In the genomic region with DNA sequence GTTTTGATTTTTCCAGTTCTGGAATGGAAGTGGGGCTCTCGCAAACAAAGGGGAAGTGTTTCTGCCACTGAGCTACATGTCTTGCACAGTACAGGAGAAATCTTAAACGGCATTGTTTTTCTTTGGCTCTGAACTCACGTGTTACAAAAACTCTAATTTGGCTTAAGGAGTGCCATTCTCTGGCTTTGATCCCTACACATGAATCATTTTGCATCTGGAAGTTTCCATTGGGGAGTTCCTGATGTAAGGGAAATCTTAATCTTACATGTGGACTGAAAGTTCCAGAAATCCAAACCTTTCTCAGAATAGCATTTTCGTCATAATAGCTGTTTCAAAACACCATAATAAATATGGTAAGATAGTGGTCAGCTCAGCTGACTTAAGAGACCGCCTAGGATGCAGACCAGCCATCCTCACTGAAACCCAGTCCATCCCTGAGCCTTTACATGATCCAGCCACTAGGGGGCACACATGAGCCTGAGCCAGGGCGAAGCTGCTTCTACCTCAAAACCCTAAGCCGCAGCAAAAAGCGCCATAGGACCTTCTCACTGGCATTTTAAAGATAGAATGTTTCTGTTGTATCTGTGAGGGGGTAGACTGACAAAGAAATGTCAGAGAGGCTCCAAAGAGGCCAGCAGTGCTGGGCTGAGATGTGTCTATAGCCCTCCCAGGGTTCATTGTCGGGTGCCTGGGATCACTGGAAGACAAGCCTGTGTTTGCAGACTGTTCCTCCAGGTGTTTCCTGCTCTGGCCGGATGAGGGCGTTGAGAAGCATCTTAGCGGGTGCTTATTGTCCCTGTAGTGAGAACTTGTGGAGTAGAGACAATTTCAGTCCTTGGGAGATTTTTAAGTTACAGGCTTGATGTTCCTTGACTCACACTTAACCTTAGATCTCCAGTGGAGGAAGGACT, we compare ENCODE assay signal across 8 mouse cellular contexts. TPM values are rescaled to one million over a fixed set of nuclear protein-coding genes. Genes with fewer than 3 reads are reported as not detected.
DNase-seq lines count a peak whose midpoint lies in the region; ATAC-seq lines count a peak whose summit lies in the region.

No protein-coding gene starts in this region.

- peak; percentile 68 for DNase-seq in WW6 (ENCODE audit: low read depth, low spot score)
- peak; percentile 85 to 90 for DNase-seq in cerebellum, postnatal 36 days
- DNase-seq in gastrocnemius, adult 18-20 months (ENCODE audit: low spot score), result peak; percentile 89
- peak; percentile 68 for DNase-seq in left cerebral cortex, adult 11 months (ENCODE audit: low spot score)
- peak; percentile 81 to 91 for DNase-seq in lung, postnatal 4 days
- peak; percentile 87 for DNase-seq in right cerebral cortex, adult 18-20 months
- peak; percentile 63 for DNase-seq in urinary bladder, postnatal 10 days (ENCODE audit: low spot score)

- WGBS in hindbrain, embryonic 16.5 days, result 18% methylated on average over 12 of the region's 12 CpGs

- no peaks in the 10 kb centered on the region for H3K9me3 ChIP-seq in hindbrain, embryonic 16.5 days (ENCODE audit: control insufficient read depth, low read length)

- 0 out of 2 replicates have a peak overlapping the region, but pooled peaks have one; percentile 35 for H3K9ac ChIP-seq in hindbrain, embryonic 16.5 days (ENCODE audit: low read depth, low read length)

- peaks cover 3% of the 10 kb centered on the region for H3K4me1 ChIP-seq in hindbrain, embryonic 16.5 days (ENCODE audit: control insufficient read depth, insufficient read depth, low read depth, low read length)

- H3K27ac ChIP-seq in hindbrain, embryonic 16.5 days (ENCODE audit: low read depth, low read length), result no peak overlapping the region

- 0 out of 2 replicates have a peak overlapping the region, but pooled peaks have one; percentile 4 for H3K4me3 ChIP-seq in hindbrain, embryonic 16.5 days (ENCODE audit: low read length)

- no peaks in the 10 kb centered on the region for H3K36me3 ChIP-seq in hindbrain, embryonic 16.5 days (ENCODE audit: control insufficient read depth, insufficient read depth, low read length)

- H3K4me2 ChIP-seq in hindbrain, embryonic 16.5 days (ENCODE audit: low read length), result peak overlapping the region; percentile 50

- peak; percentile 78 for ATAC-seq in hindbrain, embryonic 16.5 days

- no peaks in the 10 kb centered on the region for H3K27me3 ChIP-seq in hindbrain, embryonic 16.5 days (replicated peaks; ENCODE audit: control insufficient read depth, insufficient read depth, low read length)

RNA-seq across cellular contexts. Expression of gene Akap2, which starts 44.2 kb away (rescaled TPM):
- total RNA-seq in gastrocnemius, adult 18-20 months (2021), result 10 to 100 TPM; 28.7 to 41.5 TPM
- polyA plus RNA-seq in hindbrain, embryonic 16.5 days (2015; fragmentation: Nextera tagmentation; extraction: Ambion mirVana), result 11.4 and 13.2 TPM in 2 replicates
